Mouse (Mus musculus) stomach, embryonic 14.5 days (tissue): ENCODE data around the gene Cth. TPM values are rescaled to one million over a fixed set of nuclear protein-coding genes. Genes with fewer than 3 reads are reported as not detected.

Experiments used
- ATAC-seq: fragments of 200-750 bp; cut with Nextera tagmentation; 2 replicates; pipeline ENCODE4 v1.8.0; 2017; ENCODE audit warnings: low read depth, moderate TSS enrichment; ENCODE audit not compliant: insufficient number of reproducible peaks, insufficient read depth, low FRiP score
- H3K27ac ChIP-seq: fragments of 300-500 bp; sonication (generic); 2 replicates; pipeline ENCODE4 v1.5.1; 2014; ENCODE audit warnings: mild to moderate bottlenecking, low read length, moderate library complexity, mixed read lengths
- H3K27me3 ChIP-seq: fragments of 300-500 bp; sonication (generic); 2 replicates; pipeline ENCODE4 v1.6.1; 2014; ENCODE audit warnings: low read length, control low read depth, mixed read lengths; ENCODE audit not compliant: control insufficient read depth, insufficient read depth
- H3K36me3 ChIP-seq: fragments of 300-500 bp; sonication (generic); 2 replicates; pipeline ENCODE4 v1.6.1; 2014; ENCODE audit warnings: mild to moderate bottlenecking, control low read depth, low read length, moderate library complexity, mixed read lengths; ENCODE audit not compliant: control insufficient read depth, insufficient read depth
- H3K4me1 ChIP-seq: fragments of 300-500 bp; sonication (generic); 2 replicates; pipeline ENCODE4 v1.6.1; 2014; ENCODE audit warnings: low read length, control low read depth, mixed read lengths; ENCODE audit not compliant: control insufficient read depth, insufficient read depth
- H3K4me2 ChIP-seq: fragments of 300-500 bp; sonication (generic); replicated peaks from 2 replicates; pipeline ENCODE4 v1.6.1; 2014; ENCODE audit warnings: low read depth, low read length, control low read depth
- H3K4me3 ChIP-seq: fragments of 300-500 bp; sonication (generic); 2 replicates; pipeline ENCODE4 v1.5.1; 2014; ENCODE audit warnings: low read depth, low read length, control low read depth
- H3K9ac ChIP-seq: fragments of 300-500 bp; sonication (generic); replicated peaks from 2 replicates; pipeline ENCODE4 v1.6.1; 2014; ENCODE audit warnings: low read depth, mild to moderate bottlenecking, control low read depth, low read length, moderate library complexity, mixed read lengths
- H3K9me3 ChIP-seq: fragments of 300-500 bp; sonication (generic); 2 replicates; pipeline ENCODE4 v1.6.1; 2016; ENCODE audit warnings: low read depth, low read length, control low read depth; ENCODE audit not compliant: control insufficient read depth
- WGBS: fragments of 180-500 bp; shearing (Covaris S2); extraction: QIAGEN DNeasy Blood & Tissue Kit; methylation state at CpG from one replicate; pipeline ENCODE4 v1.1.7; 2014; 5-methylcytosine and 5-hydroxymethylcytosine counted together
- polyA plus RNA-seq: library from polyadenylated mRNA; unstranded; fragments of >200 nt; fragmentation: Nextera tagmentation; extraction: Ambion mirVana; gene quantifications from 2 replicates; pipeline ENCODE4 v1.2.1, GENCODE M21; 2014

The Cth gene
- polyA plus RNA-seq = 13.4 and 15.6 TPM in 2 replicates

DNA sequence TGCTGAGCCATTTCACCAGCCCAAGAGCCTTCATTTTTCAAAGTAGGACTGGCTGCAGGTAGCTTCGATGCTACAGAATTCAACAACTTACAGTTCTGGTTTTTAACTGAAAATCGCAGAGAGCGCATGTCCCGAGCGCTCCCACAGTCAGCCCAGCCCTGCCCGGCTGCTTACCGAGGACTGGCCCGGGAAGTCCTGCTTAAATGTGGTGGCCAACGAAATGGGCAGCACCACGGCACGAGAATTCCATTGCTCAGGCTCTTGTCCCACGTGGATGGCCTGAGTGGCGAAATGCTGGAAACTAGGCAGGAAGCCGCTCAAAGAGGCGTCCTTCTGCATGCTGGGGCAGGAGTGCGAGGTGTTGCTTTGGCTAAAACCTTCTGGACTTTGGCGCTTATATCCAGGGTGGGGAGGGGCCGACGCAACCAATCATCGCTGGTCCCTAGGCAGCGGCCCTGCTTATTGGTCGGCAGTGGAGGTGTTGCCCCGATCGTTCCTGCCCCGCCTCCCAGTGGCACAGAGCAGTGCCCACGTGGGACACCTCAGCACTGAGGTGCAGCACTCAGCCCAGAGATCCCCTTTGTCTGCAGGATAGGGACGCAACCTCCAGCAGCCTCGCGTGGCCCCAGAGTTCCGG, at the start of gene Cth:
Cth (minus strand) TSS at position 386 of the 637 bp plus-strand sequence.
- WGBS = under 1% methylated on average over 30 of the region's 30 CpGs
- peak within 1 kb of the TSS; percentile 18; the same call in 1 of the 2 replicates for H3K9ac ChIP-seq
- peak within 1 kb of the TSS; percentile 53 for H3K4me3 ChIP-seq
- H3K4me1 ChIP-seq = no peaks in the 10 kb centered on the region
- H3K27ac ChIP-seq = no peak within 1 kb of the TSS
- ATAC-seq = peak; percentile 99
- H3K4me2 ChIP-seq = peak within 1 kb of the TSS; percentile 92
- no peaks in the 10 kb centered on the region for H3K9me3 ChIP-seq
- no peaks in the 10 kb centered on the region for H3K36me3 ChIP-seq
- H3K27me3 ChIP-seq = no peaks in the 10 kb centered on the region

- ATAC-seq = no peak
- no peak overlapping the region for H3K27ac ChIP-seq
- 98% methylated on average over 2 of the region's 2 CpGs for WGBS
These were observed 48.4 kb upstream of the Cth start for GRCm38 (mm10) chr3:157973236-157973635.

DNA sequence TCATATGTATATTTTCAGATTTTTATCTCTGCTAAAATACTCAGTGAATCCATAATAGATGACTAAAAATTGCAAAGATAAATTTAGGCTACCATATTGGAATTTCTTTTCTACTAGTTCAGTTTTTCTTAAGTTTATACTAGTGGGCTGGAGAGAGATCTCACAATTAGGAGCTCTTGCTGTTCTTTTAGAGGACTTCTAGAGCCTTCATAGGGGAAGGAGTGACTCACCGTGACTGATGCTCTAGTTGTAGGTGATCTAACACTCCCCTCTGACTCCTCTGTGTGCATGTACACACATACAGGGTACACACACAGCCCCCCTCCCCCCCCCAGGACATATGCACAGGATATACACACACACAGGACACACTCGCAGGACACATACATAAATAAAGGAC, 46.3 kb upstream of the Cth start:
- WGBS = 91% methylated on average over 2 of the region's 2 CpGs
- Histone ChIP-seq H3K4me3 (no peak overlapping the region), H3K4me2 (no peak overlapping the region), H3K27ac (no peak overlapping the region), H3K9me3 (no peaks in the 10 kb centered on the region), H3K36me3 (no peaks in the 10 kb centered on the region), H3K9ac (no peak overlapping the region), H3K4me1 (no peaks in the 10 kb centered on the region), H3K27me3 (no peaks in the 10 kb centered on the region)
- no peak for ATAC-seq

More at GRCm38 (mm10) chr3:157973236-157973635, 48.4 kb upstream of the Cth start:
- Histone ChIP-seq H3K27me3 (no peaks in the 10 kb centered on the region), H3K9me3 (no peaks in the 10 kb centered on the region), H3K4me3 (no peak overlapping the region), H3K4me2 (no peak overlapping the region), H3K9ac (no peak overlapping the region), H3K4me1 (no peaks in the 10 kb centered on the region), H3K36me3 (no peaks in the 10 kb centered on the region)

- Histone ChIP-seq H3K27me3 (no peaks in the 10 kb centered on the region), H3K9me3 (no peaks in the 10 kb centered on the region), H3K36me3 (no peaks in the 10 kb centered on the region; the same call in 1 of the 2 replicates), H3K27ac (no peak overlapping the region), H3K4me2 (no peak overlapping the region), H3K4me3 (no peak overlapping the region), H3K4me1 (no peaks in the 10 kb centered on the region), H3K9ac (no peak overlapping the region)
- no peak for ATAC-seq
These were observed 32.4 kb upstream of the Cth start for GRCm38 (mm10) chr3:157957320-157957719.

- Histone ChIP-seq H3K9me3 (no peaks in the 10 kb centered on the region), H3K4me1 (no peaks in the 10 kb centered on the region), H3K27me3 (no peaks in the 10 kb centered on the region), H3K4me2 (no peak overlapping the region), H3K27ac (no peak overlapping the region), H3K4me3 (no peak overlapping the region), H3K36me3 (no peaks in the 10 kb centered on the region), H3K9ac (no peak overlapping the region)
- WGBS = 97% methylated on average over 3 of the region's 3 CpGs
- ATAC-seq = no peak
These were observed 31.3 kb upstream of the Cth start for GRCm38 (mm10) chr3:157956201-157956600.

- no peaks in the 10 kb centered on the region for H3K27me3 ChIP-seq
- no peaks in the 10 kb centered on the region for H3K36me3 ChIP-seq
- ATAC-seq = no peak
- WGBS = 85% methylated on average over 2 of the region's 2 CpGs
- no peak overlapping the region for H3K27ac ChIP-seq
- no peak overlapping the region for H3K4me3 ChIP-seq
- no peaks in the 10 kb centered on the region for H3K4me1 ChIP-seq
- no peak overlapping the region for H3K9ac ChIP-seq
- H3K9me3 ChIP-seq = no peaks in the 10 kb centered on the region
- no peak overlapping the region for H3K4me2 ChIP-seq
These were observed 30.6 kb upstream of the Cth start for GRCm38 (mm10) chr3:157955466-157955865.

DNA sequence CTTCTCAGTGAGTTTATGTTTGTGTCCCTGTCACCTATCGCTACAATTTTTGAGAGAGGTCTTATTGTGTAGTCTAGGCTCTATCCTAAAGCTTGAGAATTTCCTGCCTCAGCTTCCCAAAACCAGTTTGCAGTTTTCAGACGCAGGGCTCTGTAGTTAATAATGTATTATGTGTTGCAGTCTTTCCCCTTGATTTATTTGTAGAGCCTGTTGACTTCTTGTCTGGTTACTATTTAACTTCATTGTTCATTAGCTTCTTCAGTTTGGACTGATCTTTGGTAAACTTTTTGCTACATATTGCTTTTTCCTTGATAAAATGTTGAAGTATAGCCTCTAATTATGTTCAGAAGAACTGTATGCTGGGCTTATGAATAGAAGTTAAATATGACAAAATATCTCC, 27.8 kb upstream of the Cth start:
- Histone ChIP-seq H3K4me2 (no peak overlapping the region), H3K36me3 (no peaks in the 10 kb centered on the region), H3K4me3 (no peak overlapping the region), H3K27me3 (no peaks in the 10 kb centered on the region), H3K27ac (no peak overlapping the region), H3K9ac (no peak overlapping the region), H3K4me1 (0 out of 2 replicates have a peak, but pooled peaks cover 3% of the 10 kb centered on the region), H3K9me3 (no peaks in the 10 kb centered on the region)
- 81% methylated on average over 2 of the region's 2 CpGs for WGBS
- no peak for ATAC-seq

GRCm38 (mm10) chr3:157947383-157948280, 22.8 kb upstream of the Cth start:
- Histone ChIP-seq H3K4me2 (peak overlapping the region; percentile 88), H3K9ac (peak overlapping the region; percentile 93), H3K9me3 (no peaks in the 10 kb centered on the region), H3K4me3 (peak overlapping the region; percentile 98), H3K27ac (peak overlapping the region; percentile 96), H3K4me1 (0 out of 2 replicates have a peak, but pooled peaks cover 3% of the 10 kb centered on the region), H3K36me3 (no peaks in the 10 kb centered on the region), H3K27me3 (no peaks in the 10 kb centered on the region)
- WGBS = under 1% methylated on average over 91 of the region's 93 CpGs
- ATAC-seq = peak; percentile 21; the same call in 1 of the 2 replicates
